Mouse (Mus musculus): ENCODE measurements around the gene Rell1. TPM values are rescaled to one million over a fixed set of nuclear protein-coding genes. Genes with fewer than 3 reads are reported as not detected.
A peak's percentile ranks its signal among the peaks of the same experiment; 100 is the strongest.

The Rell1 gene
- total and polyA plus RNA-seq, 2 experiments from 2014 or later = 3.1 to 7.0 TPM

DNA sequence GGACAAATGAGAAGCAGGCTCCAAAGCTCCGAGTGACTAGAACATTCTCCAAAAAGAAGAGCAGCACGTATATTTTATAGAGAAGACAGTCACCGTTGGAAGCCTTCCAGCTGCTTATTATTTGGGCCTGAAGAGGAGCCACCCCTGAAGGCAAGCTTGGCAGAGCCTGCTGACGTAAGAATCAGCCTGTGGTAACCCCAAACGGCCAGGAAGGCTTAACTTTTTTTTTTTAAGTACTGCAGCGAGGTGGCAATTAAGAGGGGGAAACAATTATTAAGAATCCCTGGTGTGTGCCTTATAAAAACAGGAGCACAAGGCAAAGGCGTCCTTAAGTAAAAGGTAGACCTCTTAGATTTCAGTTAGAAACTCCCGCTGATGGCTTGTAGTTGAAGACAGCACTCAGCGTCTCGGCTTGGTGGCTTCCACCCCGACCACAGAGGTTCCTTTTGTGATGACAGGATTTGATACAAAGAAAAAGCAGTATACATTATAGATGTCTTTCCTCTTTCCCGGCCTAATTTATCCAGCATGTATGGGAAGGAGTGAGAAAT lies 1.0 kb downstream of the Rell1 start:
- DNase-seq (ENCODE audit: low spot score) = no peak
- no peaks in the 10 kb centered on the region for H3K9me3 ChIP-seq (ENCODE audit: low read length)
- no peak overlapping the region for H3K27ac ChIP-seq (ENCODE audit: low read depth, low read length)
- H3K9ac ChIP-seq (replicated peaks; ENCODE audit: low read length, poor library complexity, severe bottlenecking) = peak overlapping the region; percentile 73
- H3K4me2 ChIP-seq (ENCODE audit: low read depth, low read length, poor library complexity, severe bottlenecking) = peak overlapping the region; percentile 95
- peaks cover 5% of the 10 kb centered on the region; the same call in 1 of the 2 replicates for H3K4me1 ChIP-seq (ENCODE audit: insufficient read depth, low read length)
- no peak for TF ChIP-seq CTCF (IDR thresholded peaks at IDR 0.05)
- peak overlapping the region; percentile 71 for H3K4me3 ChIP-seq (ENCODE audit: low read depth, low read length)
- no peaks in the 10 kb centered on the region for H3K36me3 ChIP-seq (ENCODE audit: insufficient read depth, low read length)
- WGBS = 3% methylated on average over 12 of the region's 12 CpGs
- no peak for ATAC-seq (ENCODE audit: low FRiP score)
- H3K27me3 ChIP-seq (ENCODE audit: insufficient read depth, low read length) = no peaks in the 10 kb centered on the region

DNA sequence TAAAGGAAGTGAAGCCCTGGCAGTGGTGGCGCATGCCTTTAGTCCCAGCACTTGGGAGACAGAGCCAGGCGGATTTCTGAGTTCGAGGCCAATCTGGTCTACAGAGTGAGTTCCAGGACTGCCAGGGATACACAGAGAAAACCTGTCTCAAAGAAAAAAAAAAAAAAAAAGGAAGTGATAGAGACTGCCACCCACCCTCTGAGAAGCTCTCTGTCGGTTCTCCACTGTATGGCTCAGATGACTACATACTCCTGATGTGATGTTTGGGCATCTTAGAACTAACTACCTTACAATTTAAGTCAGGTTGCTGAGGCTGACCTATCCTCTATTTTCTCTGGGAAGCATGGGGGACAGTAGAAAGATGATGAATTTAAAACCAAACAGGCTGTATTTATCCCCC lies 2.3 kb downstream of the Rell1 start:
- Histone ChIP-seq H3K9ac (replicated peaks; ENCODE audit: low read length, poor library complexity, severe bottlenecking) (no peak overlapping the region), H3K9me3 (ENCODE audit: low read length) (no peaks in the 10 kb centered on the region), H3K4me2 (ENCODE audit: low read depth, low read length, poor library complexity, severe bottlenecking) (no peak overlapping the region), H3K27ac (ENCODE audit: low read depth, low read length) (no peak overlapping the region), H3K27me3 (ENCODE audit: insufficient read depth, low read length) (no peaks in the 10 kb centered on the region), H3K36me3 (ENCODE audit: insufficient read depth, low read length) (no peaks in the 10 kb centered on the region), H3K4me1 (ENCODE audit: insufficient read depth, low read length) (peaks cover 5% of the 10 kb centered on the region; the same call in 1 of the 2 replicates), H3K4me3 (ENCODE audit: low read depth, low read length) (no peak overlapping the region)
- ATAC-seq (ENCODE audit: low FRiP score) = no peak
- DNase-seq (ENCODE audit: low spot score) = no peak
- 93% methylated on average over 4 of the region's 4 CpGs for WGBS
- TF ChIP-seq CTCF (IDR thresholded peaks at IDR 0.05) = no peak

DNA sequence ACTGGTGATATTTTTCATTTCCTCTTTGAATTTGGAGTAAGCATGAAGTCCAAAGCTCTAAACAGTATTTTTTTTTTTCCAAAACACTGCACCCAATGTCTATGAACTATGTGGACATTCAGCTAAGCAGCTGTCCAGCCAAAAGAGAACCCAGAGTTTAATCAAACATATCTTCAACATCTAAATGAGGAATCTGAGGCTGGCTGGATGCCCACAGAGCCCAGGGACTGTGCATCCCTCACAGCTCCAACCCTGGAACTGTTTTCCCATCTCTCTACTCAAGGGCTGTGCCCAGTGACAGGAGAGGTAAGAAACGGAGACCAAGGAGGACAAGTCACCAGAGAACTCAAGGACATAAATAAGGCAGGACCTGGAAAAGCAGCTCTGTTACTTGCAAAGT lies 2.8 kb downstream of the Rell1 start:
- DNase-seq (ENCODE audit: low spot score) (no peak), ATAC-seq (ENCODE audit: low FRiP score) (no peak)
- 87% methylated on average over 1 of the region's 1 CpGs for WGBS
- no peak overlapping the region for H3K9ac ChIP-seq (replicated peaks; ENCODE audit: low read length, poor library complexity, severe bottlenecking)
- no peak overlapping the region for H3K27ac ChIP-seq (ENCODE audit: low read depth, low read length)
- no peak overlapping the region for H3K4me3 ChIP-seq (ENCODE audit: low read depth, low read length)
- TF ChIP-seq CTCF (IDR thresholded peaks at IDR 0.05) = no peak
- no peaks in the 10 kb centered on the region for H3K9me3 ChIP-seq (ENCODE audit: low read length)
- no peak overlapping the region for H3K4me2 ChIP-seq (ENCODE audit: low read depth, low read length, poor library complexity, severe bottlenecking)
- H3K4me1 ChIP-seq (ENCODE audit: insufficient read depth, low read length) = peaks cover 5% of the 10 kb centered on the region; the same call in 1 of the 2 replicates
- H3K27me3 ChIP-seq (ENCODE audit: insufficient read depth, low read length) = no peaks in the 10 kb centered on the region
- no peaks in the 10 kb centered on the region for H3K36me3 ChIP-seq (ENCODE audit: insufficient read depth, low read length)

DNA sequence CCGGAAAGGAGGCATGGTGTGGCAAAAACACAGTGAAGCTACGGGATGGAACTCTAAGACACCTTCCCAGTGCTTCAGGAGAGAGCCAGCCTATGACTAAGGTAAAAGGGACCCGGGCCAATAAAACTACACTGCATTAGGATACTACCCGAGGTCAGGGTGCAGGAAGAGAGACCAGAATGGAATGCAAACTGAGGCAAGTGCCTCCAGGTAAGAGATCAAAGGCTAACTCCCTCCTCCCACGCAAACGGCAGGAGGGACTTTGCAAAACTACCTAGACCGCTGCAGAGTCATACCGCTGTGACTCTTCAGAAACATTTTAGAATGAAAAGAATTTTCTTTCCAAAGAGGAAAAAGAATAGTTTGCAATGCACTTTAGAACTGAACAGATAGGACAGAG lies 4.1 kb downstream of the Rell1 start:
- no peaks in the 10 kb centered on the region for H3K36me3 ChIP-seq (ENCODE audit: insufficient read depth, low read length)
- ATAC-seq (ENCODE audit: low FRiP score) (no peak), DNase-seq (ENCODE audit: low spot score) (no peak)
- no peak overlapping the region for H3K4me2 ChIP-seq (ENCODE audit: low read depth, low read length, poor library complexity, severe bottlenecking)
- no peak overlapping the region for H3K4me3 ChIP-seq (ENCODE audit: low read depth, low read length)
- WGBS = 69% methylated on average over 8 of the region's 8 CpGs
- H3K27me3 ChIP-seq (ENCODE audit: insufficient read depth, low read length) = no peaks in the 10 kb centered on the region
- no peaks in the 10 kb centered on the region for H3K9me3 ChIP-seq (ENCODE audit: low read length)
- no peak for TF ChIP-seq CTCF (IDR thresholded peaks at IDR 0.05)
- H3K4me1 ChIP-seq (ENCODE audit: insufficient read depth, low read length) = peaks cover 5% of the 10 kb centered on the region; the same call in 1 of the 2 replicates
- no peak overlapping the region for H3K9ac ChIP-seq (replicated peaks; ENCODE audit: low read length, poor library complexity, severe bottlenecking)
- no peak overlapping the region for H3K27ac ChIP-seq (ENCODE audit: low read depth, low read length)

DNA sequence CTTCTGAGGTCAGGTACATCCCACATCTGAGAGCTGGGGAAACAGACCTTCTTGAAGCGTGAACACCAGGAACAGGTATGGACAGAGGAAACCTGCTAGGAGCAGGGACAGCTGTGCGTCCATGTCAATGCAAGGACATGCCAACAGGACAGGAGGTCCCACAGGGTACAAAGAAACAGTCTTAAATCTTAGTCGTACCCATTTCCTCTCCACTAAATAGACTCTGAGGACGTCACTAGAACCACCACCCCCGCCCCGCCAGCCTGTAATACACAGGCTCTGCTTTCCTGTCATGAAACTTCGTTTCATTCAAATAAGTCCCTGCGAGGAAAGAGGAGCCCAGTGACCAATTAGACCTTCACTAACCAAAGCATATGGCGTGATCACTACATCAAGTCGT lies 7.0 kb downstream of the Rell1 start:
- ATAC-seq (ENCODE audit: low FRiP score) (no peak), DNase-seq (ENCODE audit: low spot score) (no peak)
- Histone ChIP-seq H3K4me2 (ENCODE audit: low read depth, low read length, poor library complexity, severe bottlenecking) (no peak overlapping the region), H3K27me3 (ENCODE audit: insufficient read depth, low read length) (no peaks in the 10 kb centered on the region), H3K9ac (replicated peaks; ENCODE audit: low read length, poor library complexity, severe bottlenecking) (no peak overlapping the region), H3K4me1 (ENCODE audit: insufficient read depth, low read length) (no peaks in the 10 kb centered on the region; the same call in 1 of the 2 replicates), H3K4me3 (ENCODE audit: low read depth, low read length) (no peak overlapping the region), H3K9me3 (ENCODE audit: low read length) (no peaks in the 10 kb centered on the region), H3K27ac (ENCODE audit: low read depth, low read length) (no peak overlapping the region), H3K36me3 (ENCODE audit: insufficient read depth, low read length) (no peaks in the 10 kb centered on the region)
- no peak for TF ChIP-seq CTCF (IDR thresholded peaks at IDR 0.05)
- WGBS = 94% methylated on average over 10 of the region's 10 CpGs

DNA sequence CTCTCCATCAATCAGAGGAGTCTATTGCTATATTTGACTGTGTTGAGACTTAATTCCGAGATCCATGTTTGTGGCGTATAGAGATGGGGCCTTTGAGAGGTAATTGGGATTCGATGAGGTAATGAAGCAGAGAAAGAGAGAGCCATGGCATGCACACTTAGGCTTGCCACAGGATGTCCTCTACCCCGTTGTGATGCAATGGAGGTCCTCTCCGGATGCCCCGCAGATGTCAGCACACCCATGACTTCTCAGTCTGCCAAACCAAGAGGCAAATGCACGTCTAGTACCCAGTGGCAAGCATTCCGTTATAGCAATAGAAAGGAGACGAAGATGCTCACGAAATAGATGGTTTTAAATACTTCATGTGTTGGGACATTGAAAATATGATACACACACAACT lies 8.1 kb downstream of the Rell1 start:
- 96% methylated on average over 10 of the region's 10 CpGs for WGBS
- H3K9me3 ChIP-seq (ENCODE audit: low read length) = no peaks in the 10 kb centered on the region

More for the DNA sequence above, 8.1 kb downstream of the Rell1 start:
- no peak for ATAC-seq (ENCODE audit: low FRiP score)
- Histone ChIP-seq H3K9ac (replicated peaks; ENCODE audit: low read length, poor library complexity, severe bottlenecking) (no peak overlapping the region), H3K4me1 (ENCODE audit: insufficient read depth, low read length) (no peaks in the 10 kb centered on the region), H3K4me2 (ENCODE audit: low read depth, low read length, poor library complexity, severe bottlenecking) (no peak overlapping the region), H3K27ac (ENCODE audit: low read depth, low read length) (no peak overlapping the region), H3K27me3 (ENCODE audit: insufficient read depth, low read length) (no peaks in the 10 kb centered on the region), H3K36me3 (ENCODE audit: insufficient read depth, low read length) (no peaks in the 10 kb centered on the region), H3K4me3 (ENCODE audit: low read depth, low read length) (no peak overlapping the region)
- no peak for TF ChIP-seq CTCF (IDR thresholded peaks at IDR 0.05)
- DNase-seq (ENCODE audit: low spot score) = no peak

All from midbrain, postnatal 0 days (tissue).